Mouse (Mus musculus): Measurements from ENCODE around the gene Palm2. TPM values are rescaled to one million over a fixed set of nuclear protein-coding genes. Genes with fewer than 3 reads are reported as not detected.

The Palm2 gene
- polyA plus RNA-seq, 1 experiment from 2014 or later: 5.3 TPM

DNA sequence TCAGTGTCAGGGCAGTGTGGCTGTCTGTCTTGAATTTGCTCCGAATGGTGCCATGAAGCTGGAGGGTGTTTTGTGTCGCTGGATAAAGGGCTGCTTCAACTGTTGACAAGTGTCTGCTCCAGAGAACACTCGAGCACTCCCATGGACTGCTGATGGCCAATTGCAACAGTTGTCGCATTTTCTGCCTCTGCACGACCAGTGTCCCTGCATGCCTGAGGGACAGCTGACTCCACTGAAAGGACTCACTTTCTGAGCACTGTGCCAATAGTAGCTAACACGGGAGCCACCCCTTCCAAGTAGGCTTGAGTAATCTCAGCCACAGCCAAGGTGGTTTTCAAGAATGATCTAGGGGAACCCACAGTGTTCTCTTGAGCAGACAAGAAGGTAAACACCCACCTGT, 135.7 kb downstream of the Palm2 start:
- H3K4me3 ChIP-seq (replicated peaks; ENCODE audit: low read length): peak overlapping the region; percentile 60
- 73% methylated on average over 6 of the region's 6 CpGs for WGBS
- H3K36me3 ChIP-seq (ENCODE audit: control insufficient read depth, insufficient read depth, low read length): no peaks in the 10 kb centered on the region

DNA sequence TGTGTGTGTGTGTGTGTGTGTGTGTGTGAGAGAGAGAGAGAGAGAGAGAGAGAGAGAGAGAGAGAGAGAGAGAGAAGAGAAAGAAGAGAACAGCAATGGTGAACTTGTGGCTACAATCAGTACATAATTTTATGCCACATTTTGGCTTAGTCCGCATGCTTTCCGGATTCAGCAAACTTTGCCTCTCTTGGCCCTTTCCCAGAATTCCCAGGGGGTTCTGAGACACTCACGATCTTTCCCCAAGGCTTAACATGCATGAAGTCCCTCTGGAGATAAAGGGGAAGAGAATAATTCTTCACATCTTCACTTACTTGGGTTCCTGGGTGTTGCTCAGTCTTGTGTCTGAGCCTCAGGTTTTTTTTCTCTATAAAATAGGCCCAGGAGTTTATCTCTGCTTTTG, 136.2 kb downstream of the Palm2 start:
- H3K27ac ChIP-seq (ENCODE audit: low read length): no peak overlapping the region
- ATAC-seq (ENCODE audit: insufficient read depth, low FRiP score): no peak
- H3K9ac ChIP-seq (ENCODE audit: low read length): peak overlapping the region; percentile 25; the same call in 1 of the 2 replicates
- H3K9me3 ChIP-seq (replicated peaks; ENCODE audit: control insufficient read depth, low read length): no peaks in the 10 kb centered on the region
- no peaks in the 10 kb centered on the region for H3K27me3 ChIP-seq (ENCODE audit: control insufficient read depth, insufficient read depth, low read length)
- WGBS: 77% methylated on average over 3 of the region's 3 CpGs
- H3K4me1 ChIP-seq (ENCODE audit: control insufficient read depth, insufficient read depth, low read length): peaks cover 4% of the 10 kb centered on the region; the same call in 1 of the 2 replicates
- H3K4me3 ChIP-seq (replicated peaks; ENCODE audit: low read length): no peak overlapping the region
- H3K4me2 ChIP-seq (ENCODE audit: low read depth, low read length): peak overlapping the region; percentile 83
- no peaks in the 10 kb centered on the region for H3K36me3 ChIP-seq (ENCODE audit: control insufficient read depth, insufficient read depth, low read length)

More for the DNA sequence above, 135.7 kb downstream of the Palm2 start:
- Histone ChIP-seq H3K27me3 (ENCODE audit: control insufficient read depth, insufficient read depth, low read length) (no peaks in the 10 kb centered on the region), H3K9me3 (replicated peaks; ENCODE audit: control insufficient read depth, low read length) (no peaks in the 10 kb centered on the region), H3K4me2 (ENCODE audit: low read depth, low read length) (peak overlapping the region; percentile 83), H3K4me1 (ENCODE audit: control insufficient read depth, insufficient read depth, low read length) (peaks cover 3% of the 10 kb centered on the region; the same call in 1 of the 2 replicates), H3K27ac (ENCODE audit: low read length) (peak overlapping the region; percentile 75; the same call in 1 of the 2 replicates), H3K9ac (ENCODE audit: low read length) (peak overlapping the region; percentile 33)
- no peak for ATAC-seq (ENCODE audit: insufficient read depth, low FRiP score)

DNA sequence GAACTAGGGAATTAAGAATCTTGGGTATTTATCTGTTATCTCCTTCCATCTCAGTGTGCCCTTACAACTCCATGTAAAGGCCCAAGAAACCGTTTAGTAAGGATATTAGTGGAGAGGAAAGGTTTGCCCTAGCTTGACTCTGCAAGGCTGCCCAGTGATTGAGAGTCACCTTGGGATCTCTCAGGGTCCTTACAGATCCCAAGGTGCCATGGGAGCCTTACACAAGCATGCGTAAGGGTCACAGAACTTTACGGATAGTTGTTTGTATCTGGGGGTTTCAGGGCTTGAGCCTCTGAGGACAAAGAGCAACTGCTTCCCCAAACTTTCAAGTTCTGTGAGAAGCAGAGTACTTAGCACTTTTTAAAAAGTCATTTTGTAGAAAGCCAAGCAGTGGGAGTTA, 140.1 kb downstream of the Palm2 start:
- Histone ChIP-seq H3K9ac (ENCODE audit: low read length) (no peak overlapping the region), H3K4me1 (ENCODE audit: control insufficient read depth, insufficient read depth, low read length) (peaks cover 4% of the 10 kb centered on the region; the same call in 1 of the 2 replicates), H3K27ac (ENCODE audit: low read length) (no peak overlapping the region), H3K9me3 (replicated peaks; ENCODE audit: control insufficient read depth, low read length) (no peaks in the 10 kb centered on the region), H3K4me3 (replicated peaks; ENCODE audit: low read length) (no peak overlapping the region), H3K4me2 (ENCODE audit: low read depth, low read length) (no peak overlapping the region), H3K36me3 (ENCODE audit: control insufficient read depth, insufficient read depth, low read length) (no peaks in the 10 kb centered on the region), H3K27me3 (ENCODE audit: control insufficient read depth, insufficient read depth, low read length) (no peaks in the 10 kb centered on the region)
- no peak for ATAC-seq (ENCODE audit: insufficient read depth, low FRiP score)
- WGBS: 82% methylated on average over 3 of the region's 3 CpGs

DNA sequence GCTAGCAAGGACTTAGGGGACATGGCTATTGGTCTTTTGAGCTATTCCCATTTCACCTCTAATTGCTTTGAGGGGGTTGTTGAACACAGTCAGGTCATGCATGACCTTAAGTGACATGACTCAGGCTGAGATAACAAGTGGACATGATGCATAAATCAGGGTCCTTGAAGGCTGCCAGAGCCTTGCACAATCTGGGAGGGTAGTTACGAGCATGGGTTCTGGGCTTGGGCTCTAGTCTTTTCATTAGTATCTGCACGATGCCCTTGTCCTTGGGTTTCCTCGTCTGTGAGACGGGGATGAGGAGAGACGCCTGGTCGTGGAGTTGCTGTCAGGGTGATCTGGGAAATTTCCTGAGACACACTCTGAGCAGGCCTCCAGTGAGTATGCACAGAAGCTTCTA, 140.6 kb downstream of the Palm2 start:
- Histone ChIP-seq H3K9me3 (replicated peaks; ENCODE audit: control insufficient read depth, low read length) (no peaks in the 10 kb centered on the region), H3K9ac (ENCODE audit: low read length) (no peak overlapping the region), H3K4me1 (ENCODE audit: control insufficient read depth, insufficient read depth, low read length) (peaks cover 4% of the 10 kb centered on the region; the same call in 1 of the 2 replicates), H3K4me3 (replicated peaks; ENCODE audit: low read length) (no peak overlapping the region), H3K4me2 (ENCODE audit: low read depth, low read length) (no peak overlapping the region), H3K36me3 (ENCODE audit: control insufficient read depth, insufficient read depth, low read length) (no peaks in the 10 kb centered on the region), H3K27me3 (ENCODE audit: control insufficient read depth, insufficient read depth, low read length) (no peaks in the 10 kb centered on the region), H3K27ac (ENCODE audit: low read length) (no peak overlapping the region)
- ATAC-seq (ENCODE audit: insufficient read depth, low FRiP score): no peak
- 56% methylated on average over 6 of the region's 6 CpGs for WGBS

DNA sequence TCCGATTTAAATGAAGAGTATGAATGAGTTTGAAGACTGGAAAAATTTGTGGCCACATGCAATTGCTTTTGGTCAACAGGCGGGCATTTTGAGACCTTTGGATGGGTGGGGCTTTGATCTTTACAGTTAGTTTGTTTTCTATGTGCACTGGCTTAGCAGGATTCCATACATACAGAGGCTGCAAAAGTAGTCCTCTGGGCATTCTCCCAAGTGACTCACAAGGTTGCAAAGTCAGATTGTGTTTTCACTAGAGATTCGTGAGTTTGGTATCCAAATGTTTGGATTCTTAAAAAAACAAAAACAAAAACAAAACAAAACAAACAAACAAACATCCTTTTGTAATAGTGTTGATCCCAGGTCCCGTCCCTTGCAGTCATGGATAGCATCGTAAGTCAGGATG, 141.6 kb downstream of the Palm2 start:
- Histone ChIP-seq H3K36me3 (ENCODE audit: control insufficient read depth, insufficient read depth, low read length) (no peaks in the 10 kb centered on the region), H3K4me2 (ENCODE audit: low read depth, low read length) (no peak overlapping the region), H3K9ac (ENCODE audit: low read length) (no peak overlapping the region), H3K27me3 (ENCODE audit: control insufficient read depth, insufficient read depth, low read length) (no peaks in the 10 kb centered on the region), H3K9me3 (replicated peaks; ENCODE audit: control insufficient read depth, low read length) (no peaks in the 10 kb centered on the region), H3K4me3 (replicated peaks; ENCODE audit: low read length) (no peak overlapping the region), H3K4me1 (ENCODE audit: control insufficient read depth, insufficient read depth, low read length) (peaks cover 4% of the 10 kb centered on the region; the same call in 1 of the 2 replicates), H3K27ac (ENCODE audit: low read length) (no peak overlapping the region)
- 68% methylated on average over 5 of the region's 5 CpGs for WGBS
- no peak for ATAC-seq (ENCODE audit: insufficient read depth, low FRiP score)

DNA sequence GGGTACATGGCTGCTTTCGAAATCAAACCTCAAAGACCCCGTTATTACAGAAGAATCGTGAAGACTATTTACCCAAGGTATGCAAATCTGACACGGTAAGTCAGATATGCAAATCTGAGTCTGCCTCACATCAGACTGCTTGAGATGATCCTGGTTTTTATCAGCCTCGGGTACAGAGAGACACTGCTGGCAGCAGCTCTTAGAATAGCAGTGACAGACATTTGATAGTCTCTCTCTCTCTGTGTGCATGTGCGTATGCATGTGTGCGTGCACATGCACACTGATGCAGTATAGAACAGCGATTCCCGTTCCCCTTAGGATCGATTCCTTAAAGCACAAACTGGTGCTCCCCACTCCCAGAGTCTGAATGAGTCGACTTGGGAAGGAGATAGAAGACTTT, 142.0 kb downstream of the Palm2 start:
- H3K4me3 ChIP-seq (replicated peaks; ENCODE audit: low read length): no peak overlapping the region
- no peak overlapping the region for H3K4me2 ChIP-seq (ENCODE audit: low read depth, low read length)
- no peaks in the 10 kb centered on the region for H3K9me3 ChIP-seq (replicated peaks; ENCODE audit: control insufficient read depth, low read length)
- WGBS: 73% methylated on average over 11 of the region's 11 CpGs
- H3K36me3 ChIP-seq (ENCODE audit: control insufficient read depth, insufficient read depth, low read length): no peaks in the 10 kb centered on the region
- no peak overlapping the region for H3K27ac ChIP-seq (ENCODE audit: low read length)
- no peak for ATAC-seq (ENCODE audit: insufficient read depth, low FRiP score)
- peaks cover 4% of the 10 kb centered on the region; the same call in 1 of the 2 replicates for H3K4me1 ChIP-seq (ENCODE audit: control insufficient read depth, insufficient read depth, low read length)
- H3K9ac ChIP-seq (ENCODE audit: low read length): no peak overlapping the region
- no peaks in the 10 kb centered on the region for H3K27me3 ChIP-seq (ENCODE audit: control insufficient read depth, insufficient read depth, low read length)

DNA sequence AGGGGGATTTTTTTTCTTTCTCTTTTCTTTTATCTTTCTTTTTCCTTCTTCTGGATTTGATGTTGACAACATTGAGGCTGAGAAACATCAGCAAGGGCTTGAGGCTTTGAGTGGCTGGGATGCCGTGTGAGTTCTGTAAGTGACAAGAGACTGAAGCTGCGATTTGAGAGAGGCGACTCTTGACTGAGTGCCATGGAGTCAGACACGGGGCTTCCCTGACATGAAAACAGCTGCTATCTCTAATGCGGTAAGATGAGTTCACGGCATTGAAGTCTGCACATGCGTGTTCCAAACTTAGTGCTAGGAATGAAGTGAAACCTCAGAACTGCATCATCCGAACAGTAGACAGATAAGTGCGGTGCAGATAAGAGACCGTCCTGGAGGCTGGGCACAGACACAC, 145.6 kb downstream of the Palm2 start:
- Histone ChIP-seq H3K9ac (ENCODE audit: low read length) (no peak overlapping the region), H3K27me3 (ENCODE audit: control insufficient read depth, insufficient read depth, low read length) (no peaks in the 10 kb centered on the region), H3K27ac (ENCODE audit: low read length) (no peak overlapping the region), H3K4me1 (ENCODE audit: control insufficient read depth, insufficient read depth, low read length) (peaks cover under 1% of the 10 kb centered on the region; the same call in 1 of the 2 replicates), H3K4me2 (ENCODE audit: low read depth, low read length) (no peak overlapping the region), H3K9me3 (replicated peaks; ENCODE audit: control insufficient read depth, low read length) (no peaks in the 10 kb centered on the region), H3K4me3 (replicated peaks; ENCODE audit: low read length) (no peak overlapping the region), H3K36me3 (ENCODE audit: control insufficient read depth, insufficient read depth, low read length) (no peaks in the 10 kb centered on the region)
- 77% methylated on average over 10 of the region's 10 CpGs for WGBS
- ATAC-seq (ENCODE audit: insufficient read depth, low FRiP score): no peak

DNA sequence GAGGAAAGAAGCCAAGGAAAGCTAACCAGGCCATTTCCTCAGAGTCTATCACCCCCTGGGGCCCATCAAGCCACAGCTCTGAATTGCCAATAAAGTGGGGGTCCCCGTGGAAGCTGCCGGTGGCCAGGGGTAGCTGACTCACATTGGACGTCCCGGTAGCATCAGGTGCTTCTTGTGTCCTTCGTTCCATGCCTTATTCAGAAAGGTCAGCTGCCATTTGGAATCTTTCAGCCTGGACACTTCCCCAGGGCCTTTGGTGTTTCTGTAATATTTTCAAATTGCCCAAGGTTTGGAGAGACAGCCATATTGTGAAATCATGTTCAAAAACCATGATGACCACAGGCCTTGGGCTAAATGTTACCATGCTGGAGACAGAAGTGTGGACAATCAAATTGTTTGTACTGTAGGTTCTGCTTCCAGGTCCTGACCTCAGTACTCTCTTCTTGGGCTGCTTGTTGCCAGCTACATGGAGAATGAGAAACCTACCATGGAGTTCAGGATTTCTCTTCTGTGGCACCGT, 151.3 kb downstream of the Palm2 start:
- no peak overlapping the region for H3K9ac ChIP-seq (ENCODE audit: low read length)
- H3K27ac ChIP-seq (ENCODE audit: low read length): no peak overlapping the region
- WGBS: 88% methylated on average over 6 of the region's 6 CpGs
- H3K36me3 ChIP-seq (ENCODE audit: control insufficient read depth, insufficient read depth, low read length): no peaks in the 10 kb centered on the region
- no peaks in the 10 kb centered on the region for H3K9me3 ChIP-seq (replicated peaks; ENCODE audit: control insufficient read depth, low read length)
- H3K27me3 ChIP-seq (ENCODE audit: control insufficient read depth, insufficient read depth, low read length): no peaks in the 10 kb centered on the region
- ATAC-seq (ENCODE audit: insufficient read depth, low FRiP score): no peak
- no peak overlapping the region for H3K4me3 ChIP-seq (replicated peaks; ENCODE audit: low read length)
- H3K4me1 ChIP-seq (ENCODE audit: control insufficient read depth, insufficient read depth, low read length): 0 out of 2 replicates have a peak, but pooled peaks cover 5% of the 10 kb centered on the region
- H3K4me2 ChIP-seq (ENCODE audit: low read depth, low read length): no peak overlapping the region

DNA sequence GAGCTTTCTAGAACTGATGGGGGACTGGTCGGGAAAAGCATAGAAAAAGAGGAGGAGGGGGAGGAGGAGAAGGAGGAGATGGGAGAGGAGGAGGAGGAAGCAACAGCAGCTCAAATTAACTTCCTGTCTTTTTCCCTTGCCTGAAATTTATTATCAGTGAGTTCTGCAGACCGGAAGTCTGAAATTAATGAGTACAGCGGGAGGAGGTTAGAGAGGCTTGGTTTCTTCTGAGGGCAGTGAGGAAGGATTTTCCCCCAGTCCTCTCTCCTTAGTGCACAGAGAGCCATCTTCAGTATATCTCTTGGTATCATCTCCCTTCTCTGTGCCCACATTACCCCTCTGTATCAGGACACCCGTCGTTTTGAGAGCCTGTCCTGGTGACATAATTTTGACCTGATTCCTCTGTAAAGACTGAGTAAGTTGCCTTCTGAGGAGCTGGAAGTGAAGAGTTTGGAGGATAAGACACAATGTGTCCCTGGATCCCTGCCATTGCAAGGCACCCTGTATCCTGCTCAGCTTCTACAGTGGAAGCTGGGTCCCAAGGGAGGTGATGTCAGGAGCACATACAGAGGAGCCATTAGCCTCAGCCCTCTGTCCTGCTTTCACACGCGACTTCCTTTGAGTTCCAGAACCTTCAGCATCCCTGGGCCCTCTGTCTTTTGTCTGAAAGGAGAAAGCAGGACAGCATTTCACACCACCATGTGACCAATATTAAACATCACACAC, 153.0 kb downstream of the Palm2 start:
- Histone ChIP-seq H3K27me3 (ENCODE audit: control insufficient read depth, insufficient read depth, low read length) (no peaks in the 10 kb centered on the region), H3K36me3 (ENCODE audit: control insufficient read depth, insufficient read depth, low read length) (no peaks in the 10 kb centered on the region), H3K27ac (ENCODE audit: low read length) (no peak overlapping the region), H3K9me3 (replicated peaks; ENCODE audit: control insufficient read depth, low read length) (no peaks in the 10 kb centered on the region), H3K4me2 (ENCODE audit: low read depth, low read length) (no peak overlapping the region), H3K4me1 (ENCODE audit: control insufficient read depth, insufficient read depth, low read length) (0 out of 2 replicates have a peak, but pooled peaks cover 8% of the 10 kb centered on the region), H3K9ac (ENCODE audit: low read length) (no peak overlapping the region), H3K4me3 (replicated peaks; ENCODE audit: low read length) (no peak overlapping the region)
- no peak for ATAC-seq (ENCODE audit: insufficient read depth, low FRiP score)
- WGBS: 48% methylated on average over 7 of the region's 7 CpGs
